Mouse (Mus musculus) forebrain, embryonic 15.5 days (tissue): ENCODE measurements at regions not wholly inside any gene's neighbourhood (a gene's known extent, or its start where the extent isn't known, plus 50 kb on each side); places are given as distances from the start of the nearest gene placed in this dataset.

Experiments used
- ATAC-seq: fragments of 200-750 bp; cut with Nextera tagmentation; replicated peaks from 2 replicates; pipeline ENCODE4 v1.8.0; 2017; ENCODE audit warnings: mild to moderate bottlenecking, moderate TSS enrichment, moderate library complexity
- H3K27ac ChIP-seq: fragments of 300-500 bp; sonication (generic); replicated peaks from 2 replicates; pipeline ENCODE4 v1.5.1; 2015; ENCODE audit warnings: mild to moderate bottlenecking, inconsistent platforms
- H3K27me3 ChIP-seq: fragments of 300-500 bp; sonication (generic); 2 replicates; pipeline ENCODE4 v1.6.1; 2015; ENCODE audit warnings: inconsistent platforms
- H3K36me3 ChIP-seq: fragments of 300-500 bp; sonication (generic); 2 replicates; pipeline ENCODE4 v1.6.1; 2015; ENCODE audit warnings: mild to moderate bottlenecking, inconsistent platforms
- H3K4me1 ChIP-seq: fragments of 300-500 bp; sonication (generic); 2 replicates; pipeline ENCODE4 v1.6.1; 2015; ENCODE audit warnings: inconsistent platforms
- H3K4me2 ChIP-seq: fragments of 300-500 bp; sonication (generic); replicated peaks from 2 replicates; pipeline ENCODE4 v1.6.1; 2015; ENCODE audit warnings: mild to moderate bottlenecking, inconsistent platforms
- H3K4me3 ChIP-seq: fragments of 300-500 bp; sonication (generic); 2 replicates; pipeline ENCODE4 v1.5.1; 2015; ENCODE audit warnings: mild to moderate bottlenecking, inconsistent platforms
- H3K9ac ChIP-seq: fragments of 300-500 bp; sonication (generic); replicated peaks from 2 replicates; pipeline ENCODE4 v1.6.1; 2015; ENCODE audit warnings: mild to moderate bottlenecking, inconsistent platforms
- H3K9me3 ChIP-seq: fragments of 300-500 bp; sonication (generic); 2 replicates; pipeline ENCODE4 v1.6.1; 2016; ENCODE audit warnings: inconsistent platforms
- WGBS: fragments of 180-500 bp; shearing (Covaris S2); methylation state at CpG from one replicate; pipeline ENCODE4 v1.1.7; 2015; ENCODE audit warnings: mixed read lengths; 5-methylcytosine and 5-hydroxymethylcytosine counted together

DNA sequence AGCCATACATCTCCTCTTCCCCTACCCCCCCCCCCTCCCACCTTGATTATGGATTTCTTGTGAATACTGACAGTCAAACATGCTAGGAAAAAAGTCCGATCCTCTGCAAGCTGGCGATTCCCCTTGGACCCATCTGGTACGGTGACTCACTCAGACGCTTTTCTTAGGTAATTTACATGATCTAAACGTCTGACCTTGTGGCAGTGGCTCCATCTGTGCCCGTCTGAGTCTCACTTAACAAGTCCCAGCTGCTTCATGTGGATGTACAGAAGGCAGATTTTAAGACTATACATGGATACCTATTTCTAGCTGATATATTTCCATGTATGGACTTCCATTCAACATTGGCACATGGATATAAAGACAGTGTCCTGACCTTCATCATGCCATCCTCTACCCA lies 481.0 kb downstream of the Lipi start:
- ATAC-seq = no peak
- no peaks in the 10 kb centered on the region for H3K36me3 ChIP-seq
- H3K4me3 ChIP-seq = no peak overlapping the region
- H3K4me1 ChIP-seq = no peaks in the 10 kb centered on the region
- H3K27me3 ChIP-seq = no peaks in the 10 kb centered on the region
- no peak overlapping the region for H3K4me2 ChIP-seq
- H3K9me3 ChIP-seq = no peaks in the 10 kb centered on the region
- no peak overlapping the region for H3K27ac ChIP-seq
- WGBS = 56% methylated on average over 6 of the region's 6 CpGs
- H3K9ac ChIP-seq = no peak overlapping the region

DNA sequence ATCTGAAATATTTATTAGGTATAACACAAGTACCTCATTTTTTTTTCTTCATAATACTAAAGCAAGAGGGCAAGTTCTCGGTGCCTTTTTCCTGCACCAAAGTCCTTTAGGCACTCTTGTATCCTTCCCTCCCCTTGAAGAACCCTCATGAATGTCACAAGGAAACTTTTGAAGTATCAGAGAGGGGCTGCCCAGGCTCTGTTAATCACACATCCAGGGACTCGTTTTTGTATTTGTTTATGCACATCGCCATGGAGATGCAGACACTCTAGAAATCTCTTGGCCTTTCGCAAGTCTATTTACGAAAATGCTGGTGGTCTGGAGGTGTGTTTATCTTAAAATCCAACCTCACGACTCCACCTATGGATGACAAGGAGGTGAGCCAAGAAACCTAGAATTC lies 492.7 kb downstream of the Lipi start:
- Histone ChIP-seq H3K36me3 (no peaks in the 10 kb centered on the region), H3K4me1 (peaks cover 14% of the 10 kb centered on the region), H3K9ac (no peak overlapping the region), H3K4me3 (0 out of 2 replicates have a peak overlapping the region, but pooled peaks have one; percentile 14), H3K9me3 (no peaks in the 10 kb centered on the region), H3K27ac (no peak overlapping the region), H3K4me2 (peak overlapping the region; percentile 37), H3K27me3 (no peaks in the 10 kb centered on the region)
- 27% methylated on average over 6 of the region's 6 CpGs for WGBS
- peak; percentile 29; the same call in 1 of the 2 replicates for ATAC-seq

DNA sequence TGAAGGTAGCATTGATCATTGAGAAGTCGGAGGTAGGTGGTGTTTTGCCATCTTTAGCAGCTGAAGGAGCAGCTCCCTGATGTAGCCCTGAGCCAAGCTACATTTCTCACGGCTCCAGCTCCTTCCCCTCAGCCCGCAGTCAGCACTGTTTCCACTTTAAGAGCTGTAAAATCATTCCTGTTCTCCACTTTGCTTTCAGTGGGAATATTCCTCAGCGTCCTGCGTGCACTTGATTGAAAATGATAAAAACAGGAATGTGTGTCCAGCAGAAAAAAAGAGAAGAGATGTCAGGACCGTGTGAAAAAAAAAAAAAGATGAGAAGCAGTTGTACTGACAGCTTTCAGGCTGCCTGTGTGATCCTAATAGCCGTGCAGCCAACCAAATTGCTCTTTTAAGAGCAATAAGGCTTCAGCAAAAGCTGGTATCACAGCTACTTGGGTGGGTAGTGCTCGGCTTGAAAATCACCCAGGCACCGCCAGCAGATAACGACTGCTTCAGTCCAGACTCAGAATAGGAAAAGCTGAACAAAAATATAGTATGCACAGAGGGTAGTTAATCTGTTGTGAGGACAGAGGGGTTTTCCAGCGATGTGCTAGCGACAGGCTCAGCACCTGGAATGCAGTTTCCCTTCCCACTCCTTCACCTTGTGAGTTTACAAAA lies 493.3 kb downstream of the Lipi start:
- H3K27me3 ChIP-seq = no peaks in the 10 kb centered on the region
- H3K9me3 ChIP-seq = no peaks in the 10 kb centered on the region
- 13% methylated on average over 12 of the region's 12 CpGs for WGBS
- peak; percentile 58; the same call in 1 of the 2 replicates for ATAC-seq
- peak overlapping the region; percentile 14 for H3K4me3 ChIP-seq
- peaks cover 14% of the 10 kb centered on the region for H3K4me1 ChIP-seq
- H3K36me3 ChIP-seq = no peaks in the 10 kb centered on the region
- H3K4me2 ChIP-seq = peak overlapping the region; percentile 37
- H3K9ac ChIP-seq = peak overlapping the region; percentile 11; the same call in 1 of the 2 replicates
- no peak overlapping the region for H3K27ac ChIP-seq

DNA sequence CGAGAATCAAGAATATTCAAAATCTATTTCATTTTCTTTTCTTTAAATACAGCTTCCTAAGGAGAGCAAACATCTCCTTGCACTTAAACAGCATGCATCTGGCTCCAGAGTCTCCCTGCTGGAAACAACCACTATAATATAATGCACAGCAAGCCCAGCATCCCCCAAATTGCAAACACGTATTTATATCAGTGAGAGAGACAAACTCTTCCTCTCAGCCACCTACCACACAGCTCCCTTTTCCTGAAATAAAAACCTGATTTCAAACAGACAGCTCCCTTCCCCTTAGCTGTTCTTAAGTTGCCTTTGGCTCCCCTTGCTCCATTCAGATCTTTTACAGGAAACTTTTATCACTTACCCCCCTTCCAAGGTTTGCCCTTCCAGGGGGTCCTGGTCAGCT lies 493.9 kb downstream of the Lipi start:
- Histone ChIP-seq H3K4me2 (peak overlapping the region; percentile 37), H3K9ac (peak overlapping the region; percentile 11; the same call in 1 of the 2 replicates), H3K36me3 (no peaks in the 10 kb centered on the region), H3K4me1 (peaks cover 14% of the 10 kb centered on the region), H3K4me3 (no peak overlapping the region), H3K27me3 (no peaks in the 10 kb centered on the region), H3K27ac (no peak overlapping the region), H3K9me3 (no peaks in the 10 kb centered on the region)
- 55% methylated on average over 2 of the region's 2 CpGs for WGBS
- ATAC-seq = no peak

DNA sequence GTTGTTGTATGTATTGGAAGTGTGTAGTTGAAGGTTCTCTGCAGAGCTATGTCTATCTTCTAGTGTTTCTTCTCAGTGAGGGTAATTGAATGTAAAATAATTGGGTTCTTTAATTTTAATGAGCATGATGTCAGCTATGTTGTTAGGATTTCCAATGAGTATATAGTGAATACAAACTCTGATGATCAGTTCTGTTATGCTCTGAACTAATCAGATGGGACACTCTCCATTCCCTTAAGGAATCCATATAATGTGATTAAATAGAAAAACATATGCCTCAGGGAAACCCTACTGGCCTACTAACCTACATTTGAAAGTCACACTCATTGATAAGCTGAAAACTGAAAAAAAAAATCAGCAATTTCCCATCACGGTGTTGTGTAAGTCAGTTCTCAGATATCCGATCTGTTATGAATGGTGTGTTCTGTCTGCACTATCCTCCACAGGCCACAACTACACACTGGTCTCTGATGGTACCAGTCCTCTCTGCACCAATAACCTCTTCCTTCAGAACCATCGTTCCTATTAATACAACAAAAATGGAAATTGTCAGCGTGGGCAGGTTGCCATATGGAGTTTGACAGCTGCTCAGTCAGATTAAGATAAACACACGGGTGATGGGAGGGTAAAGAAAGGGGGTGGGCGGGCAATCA lies 496.4 kb downstream of the Lipi start:
- 0 out of 2 replicates have a peak, but pooled peaks have one; percentile 26 for ATAC-seq
- H3K4me3 ChIP-seq = no peak overlapping the region
- H3K9ac ChIP-seq = no peak overlapping the region
- WGBS = 63% methylated on average over 6 of the region's 6 CpGs
- H3K4me2 ChIP-seq = no peak overlapping the region
- H3K36me3 ChIP-seq = no peaks in the 10 kb centered on the region
- H3K27ac ChIP-seq = no peak overlapping the region
- no peaks in the 10 kb centered on the region for H3K27me3 ChIP-seq
- peaks cover 14% of the 10 kb centered on the region for H3K4me1 ChIP-seq
- no peaks in the 10 kb centered on the region for H3K9me3 ChIP-seq

DNA sequence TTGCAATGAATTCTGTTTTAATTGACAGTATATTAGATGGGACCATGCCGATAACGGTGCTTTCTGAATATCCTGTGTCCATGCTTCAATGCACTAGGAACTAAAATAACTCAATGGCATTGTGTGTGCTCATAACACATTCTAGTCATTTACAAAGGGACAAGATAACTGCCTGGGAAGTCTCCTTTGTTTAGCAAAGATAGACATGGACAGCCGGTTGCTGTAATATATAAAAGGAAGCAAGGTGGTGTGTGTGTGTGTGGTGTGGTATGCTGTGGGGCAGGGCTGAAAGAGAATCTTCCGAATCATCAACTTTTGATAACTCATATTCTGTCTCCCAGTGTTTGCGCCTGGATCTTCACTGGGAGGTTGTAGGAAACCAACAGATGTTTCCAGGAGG lies 497.2 kb downstream of the Lipi start:
- Histone ChIP-seq H3K36me3 (no peaks in the 10 kb centered on the region), H3K4me1 (peaks cover 14% of the 10 kb centered on the region), H3K4me2 (no peak overlapping the region), H3K9ac (no peak overlapping the region), H3K9me3 (no peaks in the 10 kb centered on the region), H3K27ac (no peak overlapping the region), H3K27me3 (no peaks in the 10 kb centered on the region), H3K4me3 (no peak overlapping the region)
- 80% methylated on average over 5 of the region's 5 CpGs for WGBS
- ATAC-seq = no peak

DNA sequence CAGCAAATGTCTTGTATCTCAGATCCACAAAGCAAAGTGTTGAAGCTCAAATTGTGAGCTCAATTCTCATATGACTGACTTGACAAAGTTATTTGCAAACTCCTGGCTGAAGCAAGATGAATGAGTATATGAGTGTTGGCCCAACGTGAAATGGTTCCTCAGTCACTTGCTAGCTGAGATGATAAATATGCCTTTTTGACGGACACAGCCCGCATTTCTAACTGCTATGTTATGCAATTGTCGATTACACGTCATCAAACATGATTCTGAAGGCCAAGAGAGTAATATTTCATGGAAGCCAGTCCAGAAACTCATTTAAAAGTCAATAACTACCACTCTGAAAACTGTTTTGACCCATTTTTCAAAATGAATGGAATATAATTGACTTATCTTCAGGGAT lies 520.6 kb downstream of the Lipi start:
- WGBS = 79% methylated on average over 5 of the region's 5 CpGs
- Histone ChIP-seq H3K4me1 (no peaks in the 10 kb centered on the region), H3K4me3 (no peak overlapping the region), H3K9ac (no peak overlapping the region), H3K4me2 (no peak overlapping the region), H3K36me3 (no peaks in the 10 kb centered on the region), H3K27ac (no peak overlapping the region), H3K27me3 (no peaks in the 10 kb centered on the region), H3K9me3 (no peaks in the 10 kb centered on the region)
- no peak for ATAC-seq

DNA sequence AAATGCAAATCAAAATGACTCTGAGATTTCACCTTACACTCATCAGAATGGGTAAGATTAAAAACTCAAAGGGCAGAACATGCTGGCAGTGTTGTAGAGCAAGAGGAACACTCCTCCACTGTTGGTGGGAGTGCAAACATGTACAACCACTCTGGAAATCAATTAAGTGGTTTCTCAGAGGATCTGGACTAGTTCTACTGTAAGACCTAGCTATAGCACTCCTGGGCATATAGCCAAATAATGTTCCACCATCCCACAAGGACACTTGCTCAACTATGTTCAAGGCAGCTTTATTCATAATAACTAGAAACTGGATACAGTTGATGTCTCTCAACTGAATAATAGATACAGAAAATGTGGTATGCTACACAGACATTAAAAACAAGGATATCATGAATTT lies 532.9 kb downstream of the Lipi start:
- no peak overlapping the region for H3K9ac ChIP-seq
- ATAC-seq = no peak
- no peak overlapping the region for H3K4me3 ChIP-seq
- H3K36me3 ChIP-seq = no peaks in the 10 kb centered on the region
- H3K27ac ChIP-seq = no peak overlapping the region
- H3K27me3 ChIP-seq = no peaks in the 10 kb centered on the region
- no peaks in the 10 kb centered on the region for H3K9me3 ChIP-seq
- H3K4me1 ChIP-seq = no peaks in the 10 kb centered on the region
- H3K4me2 ChIP-seq = no peak overlapping the region

DNA sequence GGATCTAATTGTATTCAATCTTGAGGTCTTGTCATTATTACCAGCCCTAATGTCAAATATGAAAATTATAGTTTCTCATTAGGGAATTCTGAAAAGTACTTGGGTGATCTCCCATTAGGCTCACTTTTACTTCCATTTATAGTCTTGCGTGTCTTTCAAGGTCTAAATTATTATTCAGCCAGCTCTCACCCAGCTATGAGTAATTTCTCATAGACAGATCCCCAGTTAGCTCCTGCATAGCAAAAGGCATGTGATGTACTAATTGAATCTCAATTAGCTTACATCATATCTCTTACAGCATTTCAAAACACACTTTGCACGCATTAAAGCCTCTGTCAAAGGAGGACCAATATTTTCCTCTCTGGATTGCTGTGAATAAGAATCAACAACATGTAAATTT lies 539.9 kb downstream of the Lipi start:
- ATAC-seq = no peak

More for the DNA sequence above, 539.9 kb downstream of the Lipi start:
- Histone ChIP-seq H3K9me3 (no peaks in the 10 kb centered on the region), H3K27me3 (no peaks in the 10 kb centered on the region), H3K4me3 (no peak overlapping the region), H3K27ac (no peak overlapping the region), H3K4me1 (no peaks in the 10 kb centered on the region), H3K4me2 (no peak overlapping the region), H3K36me3 (no peaks in the 10 kb centered on the region), H3K9ac (no peak overlapping the region)
- 75% methylated on average over 2 of the region's 2 CpGs for WGBS
